Mouse (Mus musculus) midbrain, embryonic 16.5 days (tissue): ENCODE measurements around the gene Zfp385c. TPM values are rescaled to one million over a fixed set of nuclear protein-coding genes. Genes with fewer than 3 reads are reported as not detected.
A peak's percentile ranks its signal among the peaks of the same experiment; 100 is the strongest.

Experiments used
- ATAC-seq: fragments of 200-750 bp; cut with Nextera tagmentation; 2 replicates; pipeline ENCODE4 v1.8.0; 2017; ENCODE audit warnings: moderate TSS enrichment
- H3K27ac ChIP-seq: fragments of 300-500 bp; sonication (generic); 2 replicates; pipeline ENCODE4 v1.5.1; 2014; ENCODE audit warnings: mild to moderate bottlenecking, low read length, mixed read lengths
- H3K27me3 ChIP-seq: fragments of 300-500 bp; sonication (generic); 2 replicates; pipeline ENCODE4 v1.6.1; 2014; ENCODE audit warnings: low read depth, low read length, mixed read lengths; ENCODE audit not compliant: control insufficient read depth, insufficient read depth
- H3K36me3 ChIP-seq: fragments of 300-500 bp; sonication (generic); 2 replicates; pipeline ENCODE4 v1.6.1; 2014; ENCODE audit warnings: mild to moderate bottlenecking, low read length, moderate library complexity, mixed read lengths; ENCODE audit not compliant: control insufficient read depth, insufficient read depth
- H3K4me1 ChIP-seq: fragments of 300-500 bp; sonication (generic); 2 replicates; pipeline ENCODE4 v1.6.1; 2014; ENCODE audit warnings: mild to moderate bottlenecking, low read length, mixed read lengths; ENCODE audit not compliant: control insufficient read depth, insufficient read depth
- H3K4me2 ChIP-seq: fragments of 300-500 bp; sonication (generic); 2 replicates; pipeline ENCODE4 v1.6.1; 2014; ENCODE audit warnings: mild to moderate bottlenecking, low read length, mixed read lengths
- H3K4me3 ChIP-seq: fragments of 300-500 bp; sonication (generic); 2 replicates; pipeline ENCODE4 v1.5.1; 2014; ENCODE audit warnings: low read depth, mild to moderate bottlenecking, low read length, moderate library complexity, mixed read lengths
- H3K9ac ChIP-seq: fragments of 300-500 bp; sonication (generic); 2 replicates; pipeline ENCODE4 v1.6.1; 2014; ENCODE audit warnings: low read depth, low read length, mixed read lengths
- H3K9me3 ChIP-seq: fragments of 300-500 bp; sonication (generic); replicated peaks from 2 replicates; pipeline ENCODE4 v1.6.1; 2014; ENCODE audit warnings: mild to moderate bottlenecking, low read length, mixed read lengths; ENCODE audit not compliant: control insufficient read depth, poor library complexity, severe bottlenecking
- WGBS: fragments of 180-500 bp; shearing (Covaris S2); extraction: QIAGEN DNeasy Blood & Tissue Kit; methylation state at CpG from one replicate; pipeline ENCODE4 v1.1.7; 2014; 5-methylcytosine and 5-hydroxymethylcytosine counted together
- polyA plus RNA-seq: library from polyadenylated mRNA; unstranded; fragments of >200 nt; fragmentation: Nextera tagmentation; extraction: Ambion mirVana; gene quantifications from 2 replicates; pipeline ENCODE4 v1.2.1, GENCODE M21; 2015

Gene Zfp385c
- polyA plus RNA-seq, 1 experiment from 2014 or later = 0.92 TPM

DNA sequence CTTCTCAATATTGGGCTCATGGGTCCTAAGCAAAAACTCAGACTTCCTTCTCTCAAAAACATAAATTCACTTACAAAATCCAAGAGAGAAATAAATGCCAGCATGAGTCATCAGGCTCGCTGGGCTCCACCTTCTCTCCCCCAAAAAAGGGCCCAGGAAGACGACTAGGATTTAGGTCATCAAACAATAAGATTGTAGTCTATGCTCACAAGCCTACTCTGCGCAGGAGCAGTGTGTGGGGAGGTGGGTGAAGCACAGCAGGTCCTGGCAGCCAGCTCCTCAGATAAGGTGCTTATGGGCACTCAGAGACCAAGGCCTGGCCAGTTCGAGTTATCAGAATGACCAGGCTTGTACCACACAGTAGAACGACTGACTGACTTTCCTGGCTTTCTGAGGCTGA, 28.1 kb upstream of the Zfp385c start:
- Histone ChIP-seq H3K9me3 (no peaks in the 10 kb centered on the region), H3K27ac (peak overlapping the region; percentile 54), H3K4me3 (no peak overlapping the region), H3K4me1 (no peaks in the 10 kb centered on the region), H3K36me3 (peaks cover 21% of the 10 kb centered on the region), H3K4me2 (no peak overlapping the region), H3K9ac (peak overlapping the region; percentile 16; the same call in 1 of the 2 replicates), H3K27me3 (no peaks in the 10 kb centered on the region)
- no peak for ATAC-seq
- WGBS = 74% methylated on average over 5 of the region's 5 CpGs

DNA sequence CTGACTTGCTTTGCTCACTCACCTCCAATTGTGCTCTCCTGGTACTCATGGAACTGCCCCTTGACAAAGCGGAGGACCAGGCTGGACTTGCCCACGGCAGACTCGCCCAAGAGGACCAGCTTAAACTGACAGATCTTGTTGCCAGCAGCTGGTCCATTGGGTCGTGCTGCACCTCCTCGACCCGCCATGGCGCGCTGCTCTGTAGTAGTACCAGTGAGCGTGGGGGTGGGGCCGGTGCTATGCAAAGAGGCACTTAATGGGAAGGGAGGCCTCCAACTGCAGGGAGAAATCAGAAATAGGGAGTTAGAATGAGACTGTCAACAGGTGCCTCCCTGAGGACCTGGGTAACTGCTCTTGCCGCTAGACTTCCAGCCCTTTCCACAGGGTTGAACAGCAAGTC, 27.6 kb upstream of the Zfp385c start:
- Histone ChIP-seq H3K27ac (peak overlapping the region; percentile 54; the same call in 1 of the 2 replicates), H3K9me3 (no peaks in the 10 kb centered on the region)

DNA sequence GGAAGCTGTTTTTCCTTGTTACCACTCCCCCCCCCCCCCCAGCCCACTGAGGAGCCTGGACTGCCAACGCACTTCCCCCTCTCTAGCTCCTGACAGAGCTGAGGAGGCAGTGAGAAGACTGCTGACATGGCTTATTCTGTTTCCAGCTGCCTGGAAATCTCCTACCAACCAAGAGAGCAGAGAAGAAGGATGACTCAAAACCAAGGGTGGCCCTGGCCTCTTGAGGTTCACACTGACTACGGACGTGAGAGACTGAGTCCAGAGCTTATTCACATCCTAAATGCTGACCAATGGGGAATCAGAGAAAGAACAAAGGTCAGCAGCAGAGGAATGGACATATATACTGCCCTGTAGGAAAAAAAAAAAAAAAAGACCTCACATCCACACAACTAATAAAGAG, 27.1 kb upstream of the Zfp385c start:
- no peaks in the 10 kb centered on the region for H3K9me3 ChIP-seq
- 80% methylated on average over 3 of the region's 3 CpGs for WGBS
- H3K9ac ChIP-seq = no peak overlapping the region
- no peak overlapping the region for H3K27ac ChIP-seq
- no peak overlapping the region for H3K4me2 ChIP-seq
- peaks cover 21% of the 10 kb centered on the region for H3K36me3 ChIP-seq
- no peaks in the 10 kb centered on the region for H3K4me1 ChIP-seq
- no peaks in the 10 kb centered on the region for H3K27me3 ChIP-seq
- ATAC-seq = no peak
- no peak overlapping the region for H3K4me3 ChIP-seq

More for the DNA sequence above, 27.6 kb upstream of the Zfp385c start:
- Histone ChIP-seq H3K4me2 (no peak overlapping the region), H3K4me3 (no peak overlapping the region), H3K27me3 (no peaks in the 10 kb centered on the region), H3K36me3 (peaks cover 21% of the 10 kb centered on the region), H3K4me1 (no peaks in the 10 kb centered on the region), H3K9ac (no peak overlapping the region)
- WGBS = 88% methylated on average over 11 of the region's 11 CpGs
- no peak for ATAC-seq

DNA sequence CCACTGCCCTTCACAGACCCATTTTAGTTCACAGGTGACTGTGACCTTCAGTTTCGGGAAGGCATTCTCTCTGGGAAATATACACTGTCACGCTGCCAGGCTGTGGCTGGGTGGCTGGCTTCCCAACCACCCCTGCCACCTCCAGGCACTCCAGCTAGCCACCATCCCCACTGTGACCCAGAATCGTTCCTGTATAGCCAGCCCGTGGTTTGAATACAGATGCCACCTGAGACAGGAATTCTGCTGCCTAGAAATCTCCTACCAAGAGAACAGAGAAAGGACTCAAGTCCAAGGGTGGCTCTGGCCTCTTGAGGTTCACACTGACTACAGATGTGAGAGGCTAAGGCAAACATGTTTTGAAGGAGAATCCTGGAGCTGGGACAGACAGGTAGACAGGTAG, 26.6 kb upstream of the Zfp385c start:
- Histone ChIP-seq H3K4me2 (no peak overlapping the region), H3K4me1 (peaks cover 3% of the 10 kb centered on the region; the same call in 1 of the 2 replicates), H3K36me3 (peaks cover 21% of the 10 kb centered on the region), H3K27me3 (no peaks in the 10 kb centered on the region; the same call in 1 of the 2 replicates), H3K27ac (no peak overlapping the region), H3K4me3 (no peak overlapping the region), H3K9me3 (no peaks in the 10 kb centered on the region), H3K9ac (no peak overlapping the region)
- ATAC-seq = no peak
- WGBS = 95% methylated on average over 4 of the region's 4 CpGs

DNA sequence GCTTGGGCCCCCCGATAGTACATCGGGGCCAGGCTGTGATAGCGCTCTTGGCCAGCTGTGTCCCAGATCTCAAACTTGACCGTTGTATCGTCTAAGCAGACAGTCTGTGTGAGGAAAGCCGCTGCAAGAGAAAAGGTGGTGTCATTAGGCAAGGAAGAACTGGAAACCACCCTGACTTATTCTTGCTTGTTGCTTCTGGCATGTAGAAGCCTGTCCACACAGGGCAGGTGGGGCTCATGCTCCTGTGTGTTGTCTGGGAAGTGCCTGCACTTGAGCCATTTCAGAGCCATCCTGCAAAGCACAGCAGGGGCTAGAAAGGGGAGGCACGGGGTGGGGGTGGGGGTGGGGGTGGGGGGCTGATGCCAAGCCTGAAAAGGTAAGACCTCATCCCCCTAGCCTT, 26.2 kb upstream of the Zfp385c start:
- 86% methylated on average over 7 of the region's 7 CpGs for WGBS
- no peak overlapping the region for H3K9ac ChIP-seq
- H3K9me3 ChIP-seq = no peaks in the 10 kb centered on the region
- no peak for ATAC-seq
- peaks cover 21% of the 10 kb centered on the region for H3K36me3 ChIP-seq
- no peak overlapping the region for H3K27ac ChIP-seq
- H3K4me3 ChIP-seq = no peak overlapping the region
- H3K4me1 ChIP-seq = peaks cover 7% of the 10 kb centered on the region; the same call in 1 of the 2 replicates
- H3K4me2 ChIP-seq = no peak overlapping the region
- H3K27me3 ChIP-seq = no peaks in the 10 kb centered on the region; the same call in 1 of the 2 replicates

DNA sequence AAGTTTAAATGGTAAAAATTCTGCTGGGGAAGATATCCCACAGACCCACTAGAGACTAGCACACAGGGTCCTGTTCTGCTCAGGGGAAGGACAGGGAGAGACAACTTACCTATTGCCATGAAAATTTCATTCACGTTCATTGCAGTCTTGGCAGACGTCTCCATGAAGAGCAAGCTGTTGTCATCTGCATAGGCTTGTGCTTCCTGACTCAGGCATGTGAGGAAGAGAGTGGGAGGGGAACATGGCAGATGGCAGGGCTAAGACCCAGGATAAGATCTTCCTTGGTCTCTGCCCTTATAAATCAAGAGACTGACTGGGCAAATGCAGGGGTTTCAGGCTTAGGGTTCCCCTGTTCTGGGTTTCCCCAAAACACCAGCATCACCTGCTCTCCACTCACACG, 24.4 kb upstream of the Zfp385c start:
- Histone ChIP-seq H3K27me3 (no peaks in the 10 kb centered on the region; the same call in 1 of the 2 replicates), H3K4me1 (peaks cover 14% of the 10 kb centered on the region), H3K27ac (no peak overlapping the region), H3K4me2 (no peak overlapping the region), H3K9me3 (no peaks in the 10 kb centered on the region), H3K9ac (no peak overlapping the region), H3K36me3 (peaks cover 21% of the 10 kb centered on the region), H3K4me3 (no peak overlapping the region)
- ATAC-seq = no peak
- 92% methylated on average over 3 of the region's 3 CpGs for WGBS

DNA sequence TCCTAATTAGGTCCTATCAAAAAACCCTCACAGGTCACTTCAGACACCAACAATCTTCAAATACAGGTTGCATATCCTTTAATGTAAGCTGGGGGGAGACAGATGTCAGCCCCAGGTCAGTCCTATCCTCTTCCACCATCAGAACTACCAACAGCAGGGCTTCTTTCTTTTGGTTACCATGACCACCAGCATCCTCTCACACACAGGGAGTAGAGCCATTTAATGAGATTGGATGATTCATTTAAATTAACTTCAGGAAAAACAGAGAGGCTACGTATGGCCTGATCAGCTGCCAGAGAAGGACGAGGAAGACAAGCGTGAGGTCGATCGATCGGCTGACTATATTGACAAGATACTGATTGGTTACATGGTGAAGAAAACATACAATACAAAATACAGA, 22.7 kb upstream of the Zfp385c start:
- Histone ChIP-seq H3K36me3 (peaks cover 21% of the 10 kb centered on the region), H3K9me3 (no peaks in the 10 kb centered on the region)

DNA sequence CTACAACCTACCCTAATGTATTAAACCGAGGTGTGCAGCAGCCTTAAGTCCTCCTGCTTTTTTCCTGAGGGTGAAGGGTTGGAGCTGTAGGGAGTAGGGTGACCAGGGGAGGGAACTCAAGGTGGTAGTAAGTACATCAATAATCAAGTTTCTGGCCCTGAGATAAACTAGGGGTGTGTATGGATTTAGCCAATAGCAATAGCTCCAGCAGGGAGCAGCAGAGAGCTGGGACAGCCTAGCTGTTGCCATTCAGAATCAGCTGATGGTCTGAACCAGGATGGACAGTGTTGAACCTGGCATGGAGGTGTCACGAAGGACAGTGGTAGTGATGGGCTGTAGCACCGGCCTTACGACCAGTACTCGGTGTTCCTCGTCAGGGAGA, 22.3 kb upstream of the Zfp385c start:
- 0 out of 2 replicates have a peak overlapping the region, but pooled peaks have one; percentile 19 for H3K4me2 ChIP-seq
- H3K27ac ChIP-seq = no peak overlapping the region
- H3K9me3 ChIP-seq = no peaks in the 10 kb centered on the region
- H3K9ac ChIP-seq = no peak overlapping the region
- H3K4me1 ChIP-seq = peaks cover 23% of the 10 kb centered on the region
- peaks cover 21% of the 10 kb centered on the region for H3K36me3 ChIP-seq
- 46% methylated on average over 6 of the region's 6 CpGs for WGBS
- peak; percentile 8 for ATAC-seq
- H3K4me3 ChIP-seq = no peak overlapping the region
- H3K27me3 ChIP-seq = no peaks in the 10 kb centered on the region; the same call in 1 of the 2 replicates

More for the DNA sequence above, 22.7 kb upstream of the Zfp385c start:
- H3K4me3 ChIP-seq = no peak overlapping the region
- no peak overlapping the region for H3K27ac ChIP-seq
- H3K4me2 ChIP-seq = no peak overlapping the region
- ATAC-seq = peak; percentile 8; the same call in 1 of the 2 replicates
- WGBS = 74% methylated on average over 6 of the region's 6 CpGs
- H3K9ac ChIP-seq = no peak overlapping the region
- H3K27me3 ChIP-seq = no peaks in the 10 kb centered on the region; the same call in 1 of the 2 replicates
- peaks cover 23% of the 10 kb centered on the region for H3K4me1 ChIP-seq

DNA sequence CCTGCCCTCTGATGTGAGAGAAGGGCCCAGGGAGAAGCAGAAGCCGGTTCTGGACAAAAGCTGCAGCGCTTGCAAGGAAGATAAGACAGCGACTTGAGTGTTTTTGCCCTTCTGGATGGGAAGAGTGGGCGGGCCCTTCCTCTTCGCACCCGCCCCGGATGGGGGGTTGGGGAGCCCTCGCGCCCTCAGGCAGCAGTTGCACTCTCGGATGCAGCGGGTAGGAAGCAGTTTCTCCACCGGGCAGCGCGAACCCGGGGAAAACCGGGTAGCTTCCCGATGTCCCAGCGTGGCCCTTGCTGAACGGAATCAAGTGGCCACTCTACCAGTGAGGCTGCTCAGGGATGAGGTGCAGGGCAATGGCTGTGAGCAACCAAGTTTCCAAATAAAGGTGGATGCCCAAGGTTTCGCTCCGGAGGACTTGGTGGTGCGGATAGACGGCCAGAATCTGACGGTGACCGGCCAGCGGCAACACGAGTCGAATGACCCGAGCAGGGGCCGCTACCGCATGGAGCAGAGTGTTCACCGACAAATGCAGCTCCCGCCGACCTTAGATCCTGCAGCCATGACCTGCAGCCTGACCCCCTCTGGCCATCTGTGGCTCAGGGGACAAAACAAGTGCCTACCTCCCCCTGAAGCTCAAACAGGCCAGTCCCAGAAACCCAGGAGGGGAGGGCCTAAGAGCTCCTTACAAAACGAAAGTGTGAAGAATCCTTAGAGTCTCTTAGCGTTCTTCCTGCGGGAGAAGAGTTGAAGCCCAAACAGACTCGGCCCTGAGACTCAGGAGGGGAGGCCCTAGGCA, 21.7 kb upstream of the Zfp385c start, which contains the start of gene Hspb9:
Hspb9 (plus strand) TSS at position 116 of the 799 bp plus-strand sequence.
- ATAC-seq = no peak
- Histone ChIP-seq H3K4me2 (peak within 1 kb of the TSS; percentile 19; the same call in 1 of the 2 replicates), H3K36me3 (peaks cover 22% of the 10 kb centered on the region), H3K4me3 (no peak within 1 kb of the TSS), H3K27me3 (no peaks in the 10 kb centered on the region; the same call in 1 of the 2 replicates), H3K27ac (no peak within 1 kb of the TSS), H3K9me3 (no peaks in the 10 kb centered on the region), H3K9ac (peak within 1 kb of the TSS; percentile 27), H3K4me1 (peaks cover 23% of the 10 kb centered on the region)
- 11% methylated on average over 38 of the region's 38 CpGs for WGBS
